Mouse (Mus musculus) spleen, adult 2 months (tissue): ENCODE results near the gene Npb. TPM values are rescaled to one million over a fixed set of nuclear protein-coding genes. Genes with fewer than 3 reads are reported as not detected.

Source experiments
- DNase-seq, 2 experiments: peaks; one replicate each; pipeline versions ENCODE4 v3.0.0 to v3.0.0-alpha.2; 2012 to 2021; ENCODE audit warnings: low spot score in 2 of 2, low read depth in 1 of 2
- H3K27ac ChIP-seq: fragments of 200-500 bp; 2 replicates; pipeline ENCODE4 v1.5.1; 2012; ENCODE audit warnings: low read length, inconsistent platforms; ENCODE audit not compliant: insufficient read depth
- H3K27me3 ChIP-seq: fragments of 200-500 bp; 2 replicates; pipeline ENCODE4 v1.6.1; 2012; ENCODE audit warnings: mild to moderate bottlenecking, moderate library complexity, low read length, inconsistent platforms; ENCODE audit not compliant: control insufficient read depth, insufficient read depth
- H3K36me3 ChIP-seq: fragments of 200-500 bp; 2 replicates; pipeline ENCODE4 v1.6.1; 2012; ENCODE audit warnings: mild to moderate bottlenecking, low read length, inconsistent platforms; ENCODE audit not compliant: control insufficient read depth, insufficient read depth
- H3K4me1 ChIP-seq: fragments of 200-500 bp; 2 replicates; pipeline ENCODE4 v1.6.1; 2011; ENCODE audit warnings: inconsistent platforms; ENCODE audit not compliant: control insufficient read depth, insufficient read depth, insufficient read length
- H3K4me3 ChIP-seq: fragments of 200-500 bp; 2 replicates; pipeline ENCODE4 v1.5.1; 2011; ENCODE audit warnings: mild to moderate bottlenecking, inconsistent platforms; ENCODE audit not compliant: insufficient read depth, insufficient read length; ENCODE audit errors: extremely low read depth
- CTCF ChIP-seq: fragments of 200-500 bp; IDR thresholded peaks from 2 replicates; pipeline ENCODE4 v1.5.1; 2011; ENCODE audit warnings: mild to moderate bottlenecking, inconsistent platforms; ENCODE audit not compliant: insufficient read depth, insufficient read length, insufficient replicate concordance; ENCODE audit errors: extremely low read depth
- POLR2A ChIP-seq: fragments of 200-500 bp; IDR thresholded peaks from 2 replicates; pipeline ENCODE4 v1.6.1; 2011; ENCODE audit warnings: low read depth, low read length, inconsistent platforms
- WGBS: fragments of 180-500 bp; shearing (Covaris S2); methylation state at CpG from one replicate; pipeline ENCODE4 v1.1.7; 2018; 5-methylcytosine and 5-hydroxymethylcytosine counted together
- polyA plus RNA-seq: library from polyadenylated mRNA; depleted of rRNA; stranded (reverse); fragments of >200 nt; gene quantifications from 2 replicates; pipeline ENCODE4 v1.2.3, GENCODE M21; 2012

Npb gene
- polyA plus RNA-seq, 1 experiment: 4.4 TPM

GRCm38 (mm10) chr11:120633520-120634343 is 25.5 kb downstream of the Npb start, which contains the start of gene Mafg:
Gene Mafg, minus strand, starts transcription at chr11:120633600.
- H3K4me3 ChIP-seq: peak within 1 kb of the TSS; percentile 69
- 14% methylated on average over 58 of the region's 58 CpGs for WGBS
- H3K36me3 ChIP-seq: 0 out of 2 replicates have a peak, but pooled peaks cover 1% of the 10 kb centered on the region
- DNase-seq: peak; percentile 86
- TF ChIP-seq POLR2A (no peak; the same call in 1 of the 2 replicates), CTCF (no peak)
- H3K4me1 ChIP-seq: peaks cover 36% of the 10 kb centered on the region
- H3K27ac ChIP-seq: peak within 1 kb of the TSS; percentile 50
- no peaks in the 10 kb centered on the region for H3K27me3 ChIP-seq

GRCm38 (mm10) chr11:120634810-120635209 is 26.5 kb downstream of the Npb start:
- DNase-seq: no peak

GRCm38 (mm10) chr11:120641255-120641654 is 33.0 kb downstream of the Npb start:
- Histone ChIP-seq H3K36me3 (no peaks in the 10 kb centered on the region), H3K27me3 (no peaks in the 10 kb centered on the region), H3K4me3 (no peak overlapping the region), H3K4me1 (peaks cover 5% of the 10 kb centered on the region; the same call in 1 of the 2 replicates), H3K27ac (no peak overlapping the region)
- TF ChIP-seq CTCF (no peak), POLR2A (no peak)
- WGBS: 82% methylated on average over 9 of the region's 9 CpGs
- DNase-seq: no peak

More at GRCm38 (mm10) chr11:120634810-120635209, 26.5 kb downstream of the Npb start:
- peaks cover 25% of the 10 kb centered on the region for H3K4me1 ChIP-seq
- H3K27ac ChIP-seq: no peak overlapping the region
- no peak overlapping the region for H3K4me3 ChIP-seq
- TF ChIP-seq POLR2A: no peak
- TF ChIP-seq CTCF: no peak
- no peaks in the 10 kb centered on the region for H3K27me3 ChIP-seq
- 93% methylated on average over 5 of the region's 5 CpGs for WGBS
- H3K36me3 ChIP-seq: no peaks in the 10 kb centered on the region

- no peak for DNase-seq
- Histone ChIP-seq H3K27me3 (no peaks in the 10 kb centered on the region), H3K27ac (no peak overlapping the region), H3K4me1 (peaks cover 5% of the 10 kb centered on the region; the same call in 1 of the 2 replicates), H3K36me3 (no peaks in the 10 kb centered on the region), H3K4me3 (no peak overlapping the region)
- WGBS: 72% methylated on average over 8 of the region's 8 CpGs
- no peak for TF ChIP-seq POLR2A
- no peak for TF ChIP-seq CTCF
Measured at GRCm38 (mm10) chr11:120641869-120642268, 33.6 kb downstream of the Npb start.

GRCm38 (mm10) chr11:120642939-120643600 is 34.8 kb downstream of the Npb start:
- no peak overlapping the region for H3K27ac ChIP-seq
- no peaks in the 10 kb centered on the region for H3K36me3 ChIP-seq
- TF ChIP-seq POLR2A (no peak), CTCF (no peak)
- peak overlapping the region; percentile 60 for H3K4me3 ChIP-seq
- 2% methylated on average over 18 of the region's 18 CpGs for WGBS
- no peaks in the 10 kb centered on the region for H3K27me3 ChIP-seq
- no peak for DNase-seq
- peaks cover 9% of the 10 kb centered on the region; the same call in 1 of the 2 replicates for H3K4me1 ChIP-seq

GRCm38 (mm10) chr11:120643601-120643987 is 35.3 kb downstream of the Npb start, which contains the start of gene Pycr1:
Gene Pycr1, minus strand, starts transcription at chr11:120643769.
- Histone ChIP-seq H3K4me1 (peaks cover 12% of the 10 kb centered on the region), H3K27me3 (no peaks in the 10 kb centered on the region), H3K36me3 (no peaks in the 10 kb centered on the region), H3K4me3 (peak within 1 kb of the TSS; percentile 60), H3K27ac (no peak within 1 kb of the TSS)
- TF ChIP-seq POLR2A: no peak
- TF ChIP-seq CTCF: no peak
- under 1% methylated on average over 15 of the region's 15 CpGs for WGBS
- peak; percentile 73 to 92 for DNase-seq
